In the genomic region with DNA sequence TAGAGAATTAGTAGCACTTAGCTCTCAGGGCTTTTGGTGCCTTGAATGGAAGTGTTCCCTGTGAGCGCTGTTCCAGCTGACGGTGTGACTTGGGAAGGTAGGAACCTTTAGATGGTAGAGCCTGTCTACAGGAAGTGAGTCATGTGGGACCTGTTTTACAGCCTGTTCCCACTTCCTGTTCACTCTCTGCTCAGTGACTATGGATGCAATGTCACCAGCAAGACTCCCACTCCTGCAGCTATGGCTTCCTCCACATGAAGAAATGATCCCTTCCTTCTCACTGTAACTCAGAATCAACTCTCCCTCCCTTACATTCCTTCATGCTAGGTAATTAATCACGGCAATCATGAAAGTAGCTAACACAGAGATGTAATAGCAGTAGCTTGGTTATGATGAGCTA, we compare ENCODE assay signal across 28 mouse cellular contexts. TPM values are rescaled to one million over a fixed set of nuclear protein-coding genes. Genes with fewer than 3 reads are reported as not detected.
A peak's percentile ranks its signal among the peaks of the same experiment; 100 is the strongest.
DNase-seq lines count a peak whose midpoint lies in the region; ATAC-seq and TF ChIP-seq lines count a peak whose summit lies in the region.
"Had no signal": no experiment of that assay in that cellular context is flagged by ENCODE, and none has a peak within 500 bp of the region (broad histone marks: within the 10 kb centered on the region; RNA-seq: fewer than 3 reads in every experiment).

No protein-coding gene starts in this region.

- no peaks in the 10 kb centered on the region for H3K36me3 ChIP-seq in kidney, embryonic 16.5 days (ENCODE audit: insufficient read depth, low read length)
- H3K36me3 ChIP-seq in MEL (ENCODE audit: control insufficient read depth in 1 of 2, insufficient read depth in 2 of 2, low read length in 2 of 2): peaks cover 0 to 7% of the 10 kb centered on the region in 2 experiments; a peak in 2 of 4 replicates
- no peaks in the 10 kb centered on the region for H3K36me3 ChIP-seq in heart, embryonic 12.5 days
- H3K36me3 ChIP-seq: embryonic facial prominence, embryonic 10.5 days; forebrain, embryonic 10.5 days; hindbrain, embryonic 10.5 days; liver, embryonic 13.5 days; neural tube, embryonic 15.5 days; stomach, embryonic 15.5 days had no signal

- no peak for TF ChIP-seq RAD21 in MEL (IDR thresholded peaks at IDR 0.05; ENCODE audit: low read depth, low read length)

- no peak overlapping the region for H3K4me3 ChIP-seq in kidney, embryonic 16.5 days (ENCODE audit: low read length)
- no peak overlapping the region for H3K4me3 ChIP-seq in MEL (ENCODE audit: control insufficient read depth in 1 of 2, insufficient read depth in 1 of 2, low read depth in 2 of 2, low read length in 2 of 2)
- no peak overlapping the region for H3K4me3 ChIP-seq in heart, embryonic 12.5 days
- H3K4me3 ChIP-seq: embryonic facial prominence, embryonic 10.5 days; forebrain, embryonic 10.5 days; gastrocnemius, adult 2 months; hindbrain, embryonic 10.5 days; liver, embryonic 13.5 days; neural tube, embryonic 15.5 days; stomach, embryonic 15.5 days had no signal

- no peak for DNase-seq in kidney, adult 11 months
- DNase-seq in MEL (ENCODE audit: low read depth, low spot score) (peak; percentile 27), adipocyte (ENCODE audit: low spot score) (no peak)
- DNase-seq in frontal cortex, adult 2 months (ENCODE audit: extremely low spot score in 1 of 2, low spot score in 1 of 2): no peak
- DNase-seq: adrenal gland, postnatal 36 days; cerebellum, adult 11 months; cerebellum, adult 9-11 months; forebrain, postnatal 0 days; gastrocnemius, adult 2 months; heart, postnatal 10 days; kidney, postnatal 14 days; layer of hippocampus, adult 9-11 months; liver, embryonic 13.5 days; lung, adult 2 months; lung, postnatal 14 days; thymus, adult 18-20 months; thymus, postnatal 4 days had no signal

- peaks cover 6% of the 10 kb centered on the region for H3K4me1 ChIP-seq in kidney, embryonic 16.5 days (ENCODE audit: insufficient read depth, low read length)
- H3K4me1 ChIP-seq in MEL (ENCODE audit: control insufficient read depth in 1 of 2, insufficient read depth in 2 of 2, low read length in 2 of 2): peaks cover 0 to 16% of the 10 kb centered on the region in 2 experiments; a peak in 2 of 4 replicates
- H3K4me1 ChIP-seq in heart, embryonic 12.5 days (replicated peaks): peaks cover 11% of the 10 kb centered on the region; the same call in 1 of the 2 replicates
- H3K4me1 ChIP-seq: stomach, embryonic 15.5 days had no signal

- no peaks in the 10 kb centered on the region for H3K9me3 ChIP-seq in kidney, embryonic 16.5 days (ENCODE audit: low read length)
- no peaks in the 10 kb centered on the region for H3K9me3 ChIP-seq in MEL (replicated peaks; ENCODE audit: insufficient read depth, low read length)
- no peaks in the 10 kb centered on the region for H3K9me3 ChIP-seq in heart, embryonic 12.5 days (replicated peaks)
- H3K9me3 ChIP-seq: embryonic facial prominence, embryonic 10.5 days; forebrain, embryonic 10.5 days; hindbrain, embryonic 10.5 days; liver, embryonic 13.5 days; neural tube, embryonic 15.5 days; stomach, embryonic 15.5 days had no signal

- no peaks in the 10 kb centered on the region for H3K79me2 ChIP-seq in MEL (ENCODE audit: control insufficient read depth, insufficient read depth, low read length, poor library complexity)

- TF ChIP-seq EP300 in MEL (IDR thresholded peaks at IDR 0.05; ENCODE audit: low read depth in 1 of 2, low read length in 2 of 2): no peak

- no peaks in the 10 kb centered on the region for H3K27me3 ChIP-seq in kidney, embryonic 16.5 days (ENCODE audit: insufficient read depth, low read length)
- no peaks in the 10 kb centered on the region for H3K27me3 ChIP-seq in MEL (ENCODE audit: control insufficient read depth in 1 of 2, insufficient read depth in 2 of 2, low read length in 2 of 2)
- H3K27me3 ChIP-seq in heart, embryonic 12.5 days (replicated peaks): no peaks in the 10 kb centered on the region
- H3K27me3 ChIP-seq: liver, embryonic 13.5 days; neural tube, embryonic 15.5 days; stomach, embryonic 15.5 days had no signal

- WGBS in kidney, embryonic 16.5 days: 69% methylated on average over 3 of the region's 3 CpGs
- WGBS in heart, embryonic 12.5 days: 78% methylated on average over 3 of the region's 3 CpGs

- no peak for TF ChIP-seq POLR2A in MEL (IDR thresholded peaks at IDR 0.05; ENCODE audit: control insufficient read depth in 1 of 2, insufficient read depth in 1 of 2, low read depth in 1 of 2, low read length in 2 of 2, poor library complexity in 1 of 2)

- no peak for TF ChIP-seq CTCF in MEL (IDR thresholded peaks at IDR 0.05 in 2 of 3, conservative IDR thresholded peaks at IDR 0.05 in 1 of 3; ENCODE audit: control insufficient read depth in 1 of 3, insufficient read depth in 1 of 3, low read depth in 2 of 3, low read length in 3 of 3, poor library complexity in 1 of 3, severe bottlenecking in 1 of 3)

- H3K9ac ChIP-seq in kidney, embryonic 16.5 days (replicated peaks; ENCODE audit: low read length): no peak overlapping the region
- H3K9ac ChIP-seq in MEL (ENCODE audit: control insufficient read depth, low read depth, low read length, poor library complexity, severe bottlenecking): no peak overlapping the region
- no peak overlapping the region for H3K9ac ChIP-seq in heart, embryonic 12.5 days
- H3K9ac ChIP-seq: forebrain, postnatal 0 days; liver, embryonic 13.5 days; neural tube, embryonic 15.5 days; stomach, embryonic 15.5 days had no signal

- no peak overlapping the region for H3K4me2 ChIP-seq in kidney, embryonic 16.5 days (replicated peaks; ENCODE audit: low read depth, low read length)
- H3K4me2 ChIP-seq in heart, embryonic 12.5 days: no peak overlapping the region
- H3K4me2 ChIP-seq: heart, embryonic 11.5 days; liver, embryonic 13.5 days; neural tube, embryonic 15.5 days; stomach, embryonic 15.5 days had no signal

- peak; percentile 78; the same call in 1 of the 2 replicates for ATAC-seq in kidney, embryonic 16.5 days (ENCODE audit: low FRiP score, low TSS enrichment)
- peak; percentile 62 for ATAC-seq in granulocyte monocyte progenitor cell, adult 5-6 weeks (replicated peaks; ENCODE audit: poor library complexity, severe bottlenecking)
- no peak for ATAC-seq in heart, embryonic 12.5 days (ENCODE audit: insufficient number of reproducible peaks, low FRiP score)
- ATAC-seq: forebrain, postnatal 0 days; hindbrain, embryonic 16.5 days; intestine, postnatal 0 days had no signal

- peak overlapping the region; percentile 44 for H3K27ac ChIP-seq in kidney, embryonic 16.5 days (ENCODE audit: low read length)
- H3K27ac ChIP-seq in MEL (ENCODE audit: control insufficient read depth, low read depth, low read length): no peak overlapping the region
- no peak overlapping the region for H3K27ac ChIP-seq in heart, embryonic 12.5 days (ENCODE audit: poor library complexity, severe bottlenecking)
- H3K27ac ChIP-seq: embryonic facial prominence, embryonic 10.5 days; forebrain, embryonic 10.5 days; gastrocnemius, adult 2 months; hindbrain, embryonic 10.5 days; liver, embryonic 13.5 days; neural tube, embryonic 15.5 days; stomach, embryonic 15.5 days had no signal

TF ChIP-seq in MEL, 35 proteins besides CTCF, POLR2A, EP300 and RAD21:
- no peak for TF ChIP-seq ZC3H11A (IDR thresholded peaks at IDR 0.05; ENCODE audit: low read depth, low read length)

RNA-seq across cellular contexts. Expression of gene Rnf150, which starts 51.4 kb away (rescaled TPM):
- 2.0 and 2.4 TPM in 2 replicates for polyA plus RNA-seq in kidney, embryonic 16.5 days (2015; fragmentation: Nextera tagmentation; extraction: Ambion mirVana)
- total RNA-seq in MEL (2012; rRNA removed): not detected in 2 replicates
- polyA plus RNA-seq in MEL (2012; ENCODE audit: insufficient read depth in 1 of 2, insufficient read length in 2 of 2, low read depth in 1 of 2, low replicate concordance in 2 of 2, missing spikeins in 1 of 2): not detected
- total RNA-seq in granulocyte monocyte progenitor cell, adult 5-6 weeks (2014; fragmentation: Nextera tagmentation): 0.69 and 1.8 TPM in 2 replicates
- 0.26 and 0.78 TPM in 2 replicates for total RNA-seq in granulocyte monocyte progenitor cell, adult 5-6 weeks (2017)
- 14.3 and 17.2 TPM in 2 replicates for polyA plus RNA-seq in frontal cortex, adult 2 months (2012; rRNA removed)
- 0.75 and 0.92 TPM in 2 replicates for polyA plus RNA-seq in heart, embryonic 12.5 days (2016; fragmentation: Nextera tagmentation; extraction: Ambion mirVana)
